In genomic region chr11:64010724-64011496, GRCm38 (mm10) we compare ENCODE assay signal across 14 mouse cellular contexts.
A peak's percentile ranks its signal among the peaks of the same experiment; 100 is the strongest.
DNase-seq lines count a peak whose midpoint lies in the region; ATAC-seq and TF ChIP-seq lines count a peak whose summit lies in the region.
"Had no signal": no experiment of that assay in that cellular context is flagged by ENCODE, and none has a peak within 500 bp of the region (broad histone marks: within the 10 kb centered on the region; RNA-seq: fewer than 3 reads in every experiment).

No protein-coding gene starts in this region.

- intact Hi-C loops in heart, postnatal 10 days (cut with DNase I), result no loop called here

- no peak for TF ChIP-seq CTCF in lung, embryonic 14.5 days (IDR thresholded peaks at IDR 0.05; ENCODE audit: low read depth)
- no peak for TF ChIP-seq CTCF in lung, adult 2 months (IDR thresholded peaks at IDR 0.05; ENCODE audit: insufficient read depth, low read length)

- 35% methylated on average over 22 of the region's 22 CpGs for WGBS in heart, embryonic 12.5 days
- WGBS in lung, embryonic 14.5 days, result 35% methylated on average over 22 of the region's 22 CpGs
- 58% methylated on average over 22 of the region's 22 CpGs for WGBS in lung, adult 2 months
- WGBS in liver, embryonic 11.5 days, result 34% methylated on average over 22 of the region's 22 CpGs
- WGBS in stomach, embryonic 16.5 days, result 49% methylated on average over 22 of the region's 22 CpGs

- DNase-seq in heart, postnatal 10 days, result no peak
- peak; percentile 40 for DNase-seq in lung, embryonic 14.5 days
- no peak for DNase-seq in lung, adult 2 months
- peak; percentile 43 for DNase-seq in liver, embryonic 11.5 days (ENCODE audit: low spot score)
- DNase-seq in gastrocnemius, adult 18-20 months (ENCODE audit: low spot score), result no peak
- DNase-seq: adrenal gland, postnatal 14 days; cerebellum, adult 18-20 months; lung, postnatal 14 days had no signal

- ATAC-seq in heart, embryonic 12.5 days (ENCODE audit: insufficient number of reproducible peaks, low FRiP score), result peak; percentile 55; the same call in 1 of the 2 replicates
- peak; percentile 47; the same call in 1 of the 2 replicates for ATAC-seq in lung, embryonic 14.5 days (ENCODE audit: insufficient read depth)
- peak; percentile 93 for ATAC-seq in liver, embryonic 11.5 days (replicated peaks; ENCODE audit: low FRiP score)
- ATAC-seq in stomach, embryonic 16.5 days (ENCODE audit: insufficient read depth, low FRiP score), result peak; percentile 64; the same call in 1 of the 2 replicates
- ATAC-seq in CD4-positive, CD25-positive, alpha-beta regulatory T cell, adult 4 months, result no peak
- ATAC-seq: hindbrain, postnatal 0 days; Patski had no signal

- H3K27me3 ChIP-seq in heart, embryonic 12.5 days (replicated peaks), result no peaks in the 10 kb centered on the region
- H3K27me3 ChIP-seq in lung, embryonic 14.5 days (ENCODE audit: insufficient read depth, low read length), result 0 out of 2 replicates have a peak, but pooled peaks cover 4% of the 10 kb centered on the region
- H3K27me3 ChIP-seq in liver, embryonic 11.5 days (replicated peaks; ENCODE audit: control insufficient read depth, insufficient read depth, low read length), result no peaks in the 10 kb centered on the region
- no peaks in the 10 kb centered on the region for H3K27me3 ChIP-seq in stomach, embryonic 16.5 days (ENCODE audit: control insufficient read depth, insufficient read depth, low read length)
- H3K27me3 ChIP-seq: Patski had no signal

- no peak overlapping the region for H3K27ac ChIP-seq in heart, embryonic 12.5 days (ENCODE audit: poor library complexity, severe bottlenecking)
- no peak overlapping the region for H3K27ac ChIP-seq in lung, embryonic 14.5 days (ENCODE audit: low read depth)
- peak overlapping the region; percentile 79 for H3K27ac ChIP-seq in liver, embryonic 11.5 days (ENCODE audit: low read depth, low read length)
- no peak overlapping the region for H3K27ac ChIP-seq in stomach, embryonic 16.5 days (ENCODE audit: low read length)
- H3K27ac ChIP-seq: hindbrain, postnatal 0 days; layer of hippocampus, adult 2 months had no signal

- peak overlapping the region; percentile 32 for H3K4me2 ChIP-seq in heart, embryonic 12.5 days
- 0 out of 2 replicates have a peak overlapping the region, but pooled peaks have one; percentile 7 for H3K4me2 ChIP-seq in lung, embryonic 14.5 days
- H3K4me2 ChIP-seq in liver, embryonic 11.5 days, result peak overlapping the region; percentile 41
- H3K4me2 ChIP-seq in stomach, embryonic 16.5 days (ENCODE audit: low read depth, low read length), result no peak overlapping the region

- H3K4me3 ChIP-seq in heart, embryonic 12.5 days, result no peak overlapping the region
- no peak overlapping the region for H3K4me3 ChIP-seq in lung, embryonic 14.5 days (ENCODE audit: low read depth, low read length)
- no peak overlapping the region for H3K4me3 ChIP-seq in lung, adult 2 months (replicated peaks; ENCODE audit: extremely low read depth, low read depth, low read length)
- no peak overlapping the region for H3K4me3 ChIP-seq in liver, embryonic 11.5 days (ENCODE audit: low read depth, low read length)
- no peak overlapping the region for H3K4me3 ChIP-seq in stomach, embryonic 16.5 days (replicated peaks; ENCODE audit: low read length)
- H3K4me3 ChIP-seq: layer of hippocampus, adult 2 months had no signal

- H3K36me3 ChIP-seq in heart, embryonic 12.5 days, result no peaks in the 10 kb centered on the region
- H3K36me3 ChIP-seq in lung, embryonic 14.5 days (ENCODE audit: insufficient read depth), result no peaks in the 10 kb centered on the region
- H3K36me3 ChIP-seq in liver, embryonic 11.5 days (ENCODE audit: control insufficient read depth, insufficient read depth, low read length), result no peaks in the 10 kb centered on the region; the same call in 1 of the 2 replicates
- H3K36me3 ChIP-seq in stomach, embryonic 16.5 days (ENCODE audit: control insufficient read depth, insufficient read depth, low read length), result no peaks in the 10 kb centered on the region

- no peak overlapping the region for H3K9ac ChIP-seq in heart, embryonic 12.5 days
- no peak overlapping the region for H3K9ac ChIP-seq in lung, embryonic 14.5 days
- H3K9ac ChIP-seq in liver, embryonic 11.5 days (ENCODE audit: low read depth, low read length), result peak overlapping the region; percentile 7; the same call in 1 of the 2 replicates
- H3K9ac ChIP-seq in stomach, embryonic 16.5 days (ENCODE audit: low read length), result no peak overlapping the region; the same call in 1 of the 2 replicates

- H3K9me3 ChIP-seq in heart, embryonic 12.5 days (replicated peaks), result no peaks in the 10 kb centered on the region
- H3K9me3 ChIP-seq in lung, embryonic 14.5 days (ENCODE audit: low read depth, low read length), result no peaks in the 10 kb centered on the region
- no peaks in the 10 kb centered on the region for H3K9me3 ChIP-seq in liver, embryonic 11.5 days (ENCODE audit: control insufficient read depth, low read length)
- H3K9me3 ChIP-seq in stomach, embryonic 16.5 days (replicated peaks; ENCODE audit: control insufficient read depth, low read length), result no peaks in the 10 kb centered on the region

- H3K4me1 ChIP-seq in heart, embryonic 12.5 days (replicated peaks), result peaks cover 14% of the 10 kb centered on the region
- no peaks in the 10 kb centered on the region for H3K4me1 ChIP-seq in lung, embryonic 14.5 days (ENCODE audit: insufficient read depth)
- H3K4me1 ChIP-seq in lung, adult 2 months (ENCODE audit: control insufficient read depth, insufficient read depth, low read length), result peaks cover 3% of the 10 kb centered on the region; the same call in 1 of the 2 replicates
- H3K4me1 ChIP-seq in liver, embryonic 11.5 days (replicated peaks; ENCODE audit: control insufficient read depth, insufficient read depth, low read length), result peaks cover 14% of the 10 kb centered on the region
- H3K4me1 ChIP-seq in stomach, embryonic 16.5 days (ENCODE audit: control insufficient read depth, insufficient read depth, low read length), result no peaks in the 10 kb centered on the region; the same call in 1 of the 2 replicates

- no peak for TF ChIP-seq POLR2A in lung, adult 2 months (IDR thresholded peaks at IDR 0.05; ENCODE audit: borderline replicate concordance, extremely low read depth, low read depth, low read length)

Comparison
In these comparisons a context has a peak if more than half of its experiments do, and no peak if none do; other contexts are left out.
1. DNase-seq: peak in lung, embryonic 14.5 days (single experiment) and liver, embryonic 11.5 days (single experiment); none in heart, postnatal 10 days (0 of 2), lung, adult 2 months (single experiment) and gastrocnemius, adult 18-20 months (single experiment).